Mouse (Mus musculus) kidney, adult 2 months (tissue): ENCODE results near the gene Qprt. TPM values are rescaled to one million over a fixed set of nuclear protein-coding genes. Genes with fewer than 3 reads are reported as not detected.

ENCODE experiments used
- DNase-seq: peaks from one replicate; pipeline ENCODE4 v3.0.0; 2021
- H3K27ac ChIP-seq: fragments of 200-500 bp; 2 replicates; pipeline ENCODE4 v1.5.1; 2012; ENCODE audit warnings: low read depth, low read length, control low read depth, inconsistent platforms; ENCODE audit not compliant: insufficient read depth
- H3K27me3 ChIP-seq: fragments of 200-500 bp; replicated peaks from 2 replicates; pipeline ENCODE4 v1.6.1; 2012; ENCODE audit warnings: mild to moderate bottlenecking, moderate library complexity, low read length, inconsistent platforms; ENCODE audit not compliant: control insufficient read depth, insufficient read depth
- H3K36me3 ChIP-seq: fragments of 200-500 bp; 2 replicates; pipeline ENCODE4 v1.6.1; 2012; ENCODE audit warnings: mild to moderate bottlenecking, moderate library complexity, low read length, inconsistent platforms; ENCODE audit not compliant: control insufficient read depth, insufficient read depth
- H3K4me1 ChIP-seq: fragments of 200-500 bp; 2 replicates; pipeline ENCODE4 v1.6.1; 2011; ENCODE audit warnings: low read length; ENCODE audit not compliant: control insufficient read depth, insufficient read depth
- H3K4me3 ChIP-seq: fragments of 200-500 bp; 2 replicates; pipeline ENCODE4 v1.5.1; 2011; ENCODE audit warnings: mild to moderate bottlenecking, low read depth, low read length, control low read depth; ENCODE audit not compliant: insufficient read depth
- CTCF ChIP-seq: fragments of 200-500 bp; conservative IDR thresholded peaks from 2 replicates; pipeline ENCODE4 v1.5.1; 2011; ENCODE audit warnings: low read depth, mild to moderate bottlenecking, control low read depth, low read length, moderate library complexity, mixed read lengths; ENCODE audit not compliant: insufficient read depth, insufficient read length
- POLR2A ChIP-seq: fragments of 200-500 bp; IDR thresholded peaks from one replicate; pipeline ENCODE4 v1.6.1; 2011; ENCODE audit warnings: low read depth, low read length, control low read depth
- WGBS: fragments of 180-500 bp; shearing (Covaris S2); methylation state at CpG from one replicate; pipeline ENCODE4 v1.1.7; 2018; 5-methylcytosine and 5-hydroxymethylcytosine counted together
- polyA plus RNA-seq: library from polyadenylated mRNA; depleted of rRNA; stranded (reverse); fragments of >200 nt; gene quantifications from 2 replicates; pipeline ENCODE4 v1.2.3, GENCODE M21; 2012

Qprt gene
- polyA plus RNA-seq, 1 experiment, result 127 TPM

DNA sequence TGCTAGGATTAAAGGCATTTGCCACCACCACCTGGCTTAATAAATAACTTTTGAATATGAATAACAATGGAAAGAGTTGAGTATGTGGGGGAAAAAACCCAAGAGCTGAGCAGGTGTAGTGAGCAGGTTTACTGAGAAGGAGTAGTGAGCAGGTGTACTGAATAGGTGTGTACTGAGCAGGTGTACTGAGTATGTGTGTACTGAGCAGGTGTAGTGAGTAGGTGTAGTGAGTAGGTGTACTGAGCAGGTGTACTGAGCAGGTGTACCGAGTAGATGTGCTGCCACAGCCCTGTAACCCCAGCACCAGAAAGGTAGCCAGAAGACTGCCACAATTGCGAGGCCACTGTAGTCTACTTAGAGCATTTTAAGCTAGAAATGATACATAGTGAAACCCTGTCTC lies 37.2 kb downstream of the Qprt start:
- TF ChIP-seq CTCF (no peak), POLR2A (no peak)
- H3K27me3 ChIP-seq, result no peaks in the 10 kb centered on the region
- no peak overlapping the region for H3K27ac ChIP-seq
- DNase-seq, result no peak
- no peaks in the 10 kb centered on the region for H3K36me3 ChIP-seq
- H3K4me3 ChIP-seq, result no peak overlapping the region
- H3K4me1 ChIP-seq, result peaks cover 4% of the 10 kb centered on the region; the same call in 1 of the 2 replicates
- WGBS, result 89% methylated on average over 2 of the region's 2 CpGs

DNA sequence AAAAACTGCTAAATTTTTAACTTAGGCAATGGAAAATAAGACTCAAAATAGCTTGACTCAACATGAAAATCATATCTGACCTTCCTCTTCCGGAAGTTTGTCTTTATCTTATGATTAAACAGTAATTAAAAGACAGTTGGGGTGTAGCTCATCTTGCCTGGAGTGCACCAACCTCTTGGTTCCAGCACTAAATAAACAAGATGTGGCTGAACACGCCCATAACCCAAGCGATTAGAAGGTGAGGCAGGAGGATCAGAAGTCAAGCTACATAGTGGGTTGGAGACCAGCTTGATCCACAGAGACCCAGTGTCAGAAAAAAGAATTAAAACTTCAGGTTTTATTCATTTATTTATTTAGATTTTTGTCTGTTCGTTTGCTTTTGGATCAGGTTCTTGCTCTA lies 38.3 kb downstream of the Qprt start:
- Histone ChIP-seq H3K36me3 (no peaks in the 10 kb centered on the region), H3K4me3 (no peak overlapping the region), H3K27me3 (no peaks in the 10 kb centered on the region), H3K27ac (no peak overlapping the region), H3K4me1 (peaks cover 4% of the 10 kb centered on the region; the same call in 1 of the 2 replicates)
- DNase-seq, result no peak
- no peak for TF ChIP-seq CTCF
- TF ChIP-seq POLR2A, result no peak
- WGBS, result 72% methylated on average over 4 of the region's 4 CpGs

GRCm38 (mm10) chr7:127082995-127083394 lies 39.0 kb downstream of the Qprt start:
- 58% methylated on average over 2 of the region's 2 CpGs for WGBS
- no peak overlapping the region for H3K27ac ChIP-seq

GRCm38 (mm10) chr7:127082271-127082670 lies 39.8 kb downstream of the Qprt start:
- Histone ChIP-seq H3K4me1 (peaks cover 4% of the 10 kb centered on the region; the same call in 1 of the 2 replicates), H3K27ac (no peak overlapping the region), H3K36me3 (no peaks in the 10 kb centered on the region), H3K27me3 (no peaks in the 10 kb centered on the region), H3K4me3 (no peak overlapping the region)
- DNase-seq, result no peak
- 84% methylated on average over 8 of the region's 8 CpGs for WGBS
- TF ChIP-seq POLR2A, result no peak
- TF ChIP-seq CTCF, result no peak

More at GRCm38 (mm10) chr7:127082995-127083394, 39.0 kb downstream of the Qprt start:
- peaks cover 4% of the 10 kb centered on the region; the same call in 1 of the 2 replicates for H3K4me1 ChIP-seq
- no peak for DNase-seq
- TF ChIP-seq CTCF (no peak), POLR2A (no peak)
- H3K4me3 ChIP-seq, result no peak overlapping the region
- H3K27me3 ChIP-seq, result no peaks in the 10 kb centered on the region
- no peaks in the 10 kb centered on the region for H3K36me3 ChIP-seq

DNA sequence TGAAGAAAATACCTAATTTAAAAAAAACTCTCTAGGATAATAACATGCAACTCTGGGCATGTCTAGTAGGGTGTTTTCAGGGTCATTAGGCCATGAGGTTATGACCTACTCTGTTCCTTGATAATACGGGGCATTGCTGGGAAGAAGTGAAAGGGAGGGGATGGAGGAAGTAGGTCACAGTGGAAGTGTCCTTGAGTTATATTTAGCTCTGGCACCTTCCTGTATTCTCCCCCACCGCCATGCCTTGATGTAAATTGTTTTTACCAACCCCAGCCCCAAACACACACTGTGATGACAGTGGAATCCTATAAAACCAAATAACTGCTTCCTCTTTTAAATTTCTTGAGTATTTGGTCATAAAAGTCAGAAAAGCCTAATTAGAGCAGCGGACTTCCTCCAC lies 42.0 kb downstream of the Qprt start:
- DNase-seq, result no peak
- no peaks in the 10 kb centered on the region for H3K36me3 ChIP-seq
- TF ChIP-seq CTCF, result no peak
- no peak for TF ChIP-seq POLR2A
- WGBS, result 45% methylated on average over 3 of the region's 3 CpGs
- H3K27me3 ChIP-seq, result no peaks in the 10 kb centered on the region
- no peak overlapping the region for H3K27ac ChIP-seq
- H3K4me3 ChIP-seq, result no peak overlapping the region
- peaks cover 15% of the 10 kb centered on the region for H3K4me1 ChIP-seq

GRCm38 (mm10) chr7:127077692-127078091 lies 44.3 kb downstream of the Qprt start:
- no peaks in the 10 kb centered on the region for H3K36me3 ChIP-seq
- H3K4me3 ChIP-seq, result no peak overlapping the region
- no peak for DNase-seq
- H3K27me3 ChIP-seq, result no peaks in the 10 kb centered on the region
- peak; percentile 33 for TF ChIP-seq CTCF
- no peak for TF ChIP-seq POLR2A
- peaks cover 15% of the 10 kb centered on the region for H3K4me1 ChIP-seq
- 97% methylated on average over 3 of the region's 3 CpGs for WGBS
- H3K27ac ChIP-seq, result no peak overlapping the region

DNA sequence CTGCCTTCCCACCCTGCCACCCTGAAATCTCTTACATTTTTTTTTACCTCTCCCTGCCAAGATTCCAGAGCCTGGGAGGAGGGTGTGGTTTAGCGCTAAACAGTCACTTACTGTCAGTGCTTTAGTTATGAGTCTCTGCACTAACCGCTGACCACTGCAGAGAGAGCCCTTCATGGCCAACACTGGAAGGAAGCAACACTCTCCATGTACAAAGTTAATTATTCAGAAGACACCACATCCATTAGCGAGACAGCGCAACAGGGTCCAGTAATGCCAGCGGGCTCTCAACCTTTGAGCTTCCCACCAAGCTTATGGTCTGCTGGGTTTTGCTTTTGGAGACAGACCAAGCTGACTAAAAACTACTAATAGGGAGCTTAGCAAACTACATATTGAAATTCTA lies 45.8 kb downstream of the Qprt start:
- H3K36me3 ChIP-seq, result no peaks in the 10 kb centered on the region
- H3K4me1 ChIP-seq, result peaks cover 13% of the 10 kb centered on the region
- peak overlapping the region; percentile 53; the same call in 1 of the 2 replicates for H3K27ac ChIP-seq
- no peaks in the 10 kb centered on the region for H3K27me3 ChIP-seq
- peak; percentile 79 for DNase-seq
- TF ChIP-seq CTCF, result no peak
- TF ChIP-seq POLR2A, result no peak
- H3K4me3 ChIP-seq, result no peak overlapping the region
- WGBS, result 54% methylated on average over 5 of the region's 5 CpGs
